18 mouse cellular contexts compared by ENCODE assay signal in genomic region chr3:144368300-144368699, GRCm38 (mm10).
DNase-seq lines count a peak whose midpoint lies in the region; ATAC-seq and TF ChIP-seq lines count a peak whose summit lies in the region.
"Had no signal": no experiment of that assay in that cellular context is flagged by ENCODE, and none has a peak within 500 bp of the region (broad histone marks: within the 10 kb centered on the region; RNA-seq: fewer than 3 reads in every experiment).

No protein-coding gene starts in this region.

- no peaks in the 10 kb centered on the region for H3K27me3 ChIP-seq in hindbrain, embryonic 11.5 days (ENCODE audit: control insufficient read depth, insufficient read depth, low read length)
- H3K27me3 ChIP-seq in hindbrain, postnatal 0 days (ENCODE audit: insufficient read depth, low read length), result no peaks in the 10 kb centered on the region
- H3K27me3 ChIP-seq in neural tube, embryonic 15.5 days (replicated peaks), result no peaks in the 10 kb centered on the region
- H3K27me3 ChIP-seq: forebrain, embryonic 15.5 days; liver, embryonic 15.5 days had no signal

- TF ChIP-seq CTCF in hindbrain, postnatal 0 days (IDR thresholded peaks at IDR 0.05; ENCODE audit: low read depth), result no peak

- DNase-seq in hindbrain, embryonic 11.5 days (ENCODE audit: low spot score), result no peak
- DNase-seq in hindbrain, postnatal 0 days (ENCODE audit: low spot score), result no peak
- DNase-seq in thymus, postnatal 4 days, result no peak
- no peak for DNase-seq in cerebellum, adult 18-20 months
- DNase-seq: adrenal gland, postnatal 25 days; B cell, adult 2 months; kidney, adult 18-20 months; kidney, postnatal 10 days; layer of hippocampus, adult 9-11 months; lung, postnatal 10 days had no signal

- H3K4me2 ChIP-seq in hindbrain, embryonic 11.5 days (replicated peaks; ENCODE audit: low read depth, low read length), result no peak overlapping the region
- H3K4me2 ChIP-seq in hindbrain, postnatal 0 days (ENCODE audit: low read depth, low read length), result no peak overlapping the region
- H3K4me2 ChIP-seq in neural tube, embryonic 15.5 days, result no peak overlapping the region
- H3K4me2 ChIP-seq: liver, embryonic 15.5 days had no signal

- no peak overlapping the region for H3K27ac ChIP-seq in hindbrain, embryonic 11.5 days (ENCODE audit: low read depth, low read length)
- H3K27ac ChIP-seq in hindbrain, postnatal 0 days, result no peak overlapping the region
- no peak overlapping the region for H3K27ac ChIP-seq in neural tube, embryonic 15.5 days (replicated peaks)
- H3K27ac ChIP-seq: embryonic facial prominence, embryonic 15.5 days; forebrain, embryonic 15.5 days; limb, embryonic 13.5 days; liver, embryonic 15.5 days; stomach, postnatal 0 days had no signal

- WGBS in hindbrain, embryonic 11.5 days, result 57% methylated on average over 4 of the region's 4 CpGs
- WGBS in hindbrain, postnatal 0 days, result 58% methylated on average over 4 of the region's 4 CpGs
- 54% methylated on average over 4 of the region's 4 CpGs for WGBS in neural tube, embryonic 15.5 days

- H3K9me3 ChIP-seq in hindbrain, embryonic 11.5 days (ENCODE audit: control insufficient read depth, low read length), result no peaks in the 10 kb centered on the region
- H3K9me3 ChIP-seq in hindbrain, postnatal 0 days (ENCODE audit: low read length), result no peaks in the 10 kb centered on the region
- H3K9me3 ChIP-seq in neural tube, embryonic 15.5 days (replicated peaks), result no peaks in the 10 kb centered on the region
- H3K9me3 ChIP-seq: embryonic facial prominence, embryonic 15.5 days; forebrain, embryonic 15.5 days; limb, embryonic 13.5 days; liver, embryonic 15.5 days had no signal

- H3K36me3 ChIP-seq in hindbrain, embryonic 11.5 days (ENCODE audit: control insufficient read depth, insufficient read depth, low read length), result no peaks in the 10 kb centered on the region
- no peaks in the 10 kb centered on the region for H3K36me3 ChIP-seq in hindbrain, postnatal 0 days (ENCODE audit: insufficient read depth, low read length)
- H3K36me3 ChIP-seq in neural tube, embryonic 15.5 days, result no peaks in the 10 kb centered on the region
- H3K36me3 ChIP-seq: embryonic facial prominence, embryonic 15.5 days; forebrain, embryonic 15.5 days; limb, embryonic 13.5 days; liver, embryonic 15.5 days had no signal

- no peak overlapping the region for H3K4me3 ChIP-seq in hindbrain, embryonic 11.5 days (ENCODE audit: low read depth, low read length)
- no peak overlapping the region for H3K4me3 ChIP-seq in hindbrain, postnatal 0 days (ENCODE audit: low read length)
- H3K4me3 ChIP-seq in neural tube, embryonic 15.5 days (replicated peaks), result no peak overlapping the region
- H3K4me3 ChIP-seq: liver, embryonic 15.5 days had no signal

- H3K4me1 ChIP-seq in hindbrain, embryonic 11.5 days (replicated peaks; ENCODE audit: control insufficient read depth, insufficient read depth, low read length), result no peaks in the 10 kb centered on the region
- H3K4me1 ChIP-seq in hindbrain, postnatal 0 days (ENCODE audit: insufficient read depth, low read length), result no peaks in the 10 kb centered on the region
- H3K4me1 ChIP-seq in neural tube, embryonic 15.5 days, result peaks cover 15% of the 10 kb centered on the region
- H3K4me1 ChIP-seq: liver, embryonic 15.5 days had no signal

- peak; percentile 5; the same call in 1 of the 2 replicates for ATAC-seq in hindbrain, embryonic 11.5 days (ENCODE audit: low FRiP score)
- ATAC-seq in hindbrain, postnatal 0 days, result no peak
- peak; percentile 37 to 44; a peak in 3 of 4 replicates for ATAC-seq in hematopoietic stem cell, adult 5-6 weeks (replicated peaks in 1 of 2; ENCODE audit: insufficient read depth in 1 of 2, low FRiP score in 2 of 2, low TSS enrichment in 1 of 2, low read depth in 1 of 2, poor library complexity in 2 of 2, severe bottlenecking in 2 of 2)
- ATAC-seq in megakaryocyte progenitor cell, adult 5-6 weeks (replicated peaks; ENCODE audit: poor library complexity), result peak; percentile 57
- peak; percentile 23; the same call in 1 of the 2 replicates for ATAC-seq in neural tube, embryonic 15.5 days (ENCODE audit: low FRiP score)

- no peak overlapping the region for H3K9ac ChIP-seq in hindbrain, embryonic 11.5 days (ENCODE audit: low read depth, low read length)
- no peak overlapping the region for H3K9ac ChIP-seq in hindbrain, postnatal 0 days (replicated peaks; ENCODE audit: low read length)
- H3K9ac ChIP-seq in neural tube, embryonic 15.5 days (replicated peaks), result no peak overlapping the region
- H3K9ac ChIP-seq: embryonic facial prominence, embryonic 15.5 days; liver, embryonic 15.5 days had no signal
